Mouse (Mus musculus) MEL (cell line): ENCODE data around the gene Rnf207. TPM values are rescaled to one million over a fixed set of nuclear protein-coding genes. Genes with fewer than 3 reads are reported as not detected.

Experiments
- DNase-seq: peaks from one replicate; pipeline ENCODE4 v3.0.0; 2011; ENCODE audit warnings: low read depth, low spot score
- H3K27ac ChIP-seq: 2 replicates; pipeline ENCODE4 v1.5.1; 2012; ENCODE audit warnings: low read depth, mild to moderate bottlenecking, control low read depth, low read length, moderate library complexity; ENCODE audit not compliant: control insufficient read depth
- H3K27me3 ChIP-seq, 2 experiments: fragments of 150-350 bp in 1 of 2; sonication (generic) in 1 of 2; 2 replicates each; pipeline ENCODE4 v1.6.1; 2012; ENCODE audit warnings: low read length in 2 of 2, mild to moderate bottlenecking in 2 of 2, improper control_type of control experiment in 1 of 2, moderate library complexity in 1 of 2; ENCODE audit not compliant: insufficient read depth in 2 of 2, control insufficient read depth in 1 of 2
- H3K36me3 ChIP-seq, 2 experiments: 2 replicates each; pipeline ENCODE4 v1.6.1; 2012 to 2014; ENCODE audit warnings: low read length in 2 of 2, improper control_type of control experiment in 1 of 2, inconsistent platforms in 1 of 2, mild to moderate bottlenecking in 1 of 2; ENCODE audit not compliant: insufficient read depth in 2 of 2, control insufficient read depth in 1 of 2
- H3K4me1 ChIP-seq, 2 experiments: fragments of 150-350 bp in 1 of 2; sonication (generic) in 1 of 2; 2 replicates each; pipeline ENCODE4 v1.6.1; 2012; ENCODE audit warnings: low read length in 2 of 2, improper control_type of control experiment in 1 of 2, mild to moderate bottlenecking in 1 of 2; ENCODE audit not compliant: insufficient read depth in 2 of 2, control insufficient read depth in 1 of 2
- H3K4me3 ChIP-seq, 2 experiments: fragments of 150-350 bp in 1 of 2; sonication (generic) in 1 of 2; 2 replicates each; pipeline ENCODE4 v1.5.1; 2012; ENCODE audit warnings: low read depth in 2 of 2, low read length in 2 of 2, mild to moderate bottlenecking in 2 of 2, moderate library complexity in 2 of 2, control low read depth in 1 of 2, improper control_type of control experiment in 1 of 2; ENCODE audit not compliant: control insufficient read depth in 1 of 2, insufficient read depth in 1 of 2
- H3K79me2 ChIP-seq: 2 replicates; pipeline ENCODE4 v1.6.1; 2012; ENCODE audit warnings: mild to moderate bottlenecking, low read length, moderate library complexity; ENCODE audit not compliant: control insufficient read depth, poor library complexity, insufficient read depth
- H3K9ac ChIP-seq: 2 replicates; pipeline ENCODE4 v1.6.1; 2012; ENCODE audit warnings: low read depth, mild to moderate bottlenecking, control low read depth, low read length, moderate library complexity; ENCODE audit not compliant: control insufficient read depth, poor library complexity, severe bottlenecking
- H3K9me3 ChIP-seq: fragments of 150-350 bp; sonication (generic); replicated peaks from 2 replicates; pipeline ENCODE4 v1.6.1; 2012; ENCODE audit warnings: mild to moderate bottlenecking, low read length, improper control_type of control experiment, moderate library complexity; ENCODE audit not compliant: insufficient read depth
- CTCF ChIP-seq, 3 experiments: IDR thresholded peaks in 2 of 3; conservative IDR thresholded peaks in 1 of 3; 2 replicates each; pipeline ENCODE4 v1.5.1; 2011 to 2012; ENCODE audit warnings: low read length in 3 of 3, low read depth in 2 of 3, mild to moderate bottlenecking in 2 of 3, improper control_type of control experiment in 1 of 3, inconsistent platforms in 1 of 3, mixed read lengths in 1 of 3, moderate library complexity in 1 of 3; ENCODE audit not compliant: control insufficient read depth in 1 of 3, insufficient read depth in 1 of 3, poor library complexity in 1 of 3, severe bottlenecking in 1 of 3
- E2F4 ChIP-seq: IDR thresholded peaks from 2 replicates; pipeline ENCODE4 v1.6.1; 2011; ENCODE audit warnings: low read depth, low read length, improper control_type of control experiment, borderline replicate concordance
- GABPA ChIP-seq: IDR thresholded peaks from 2 replicates; pipeline ENCODE4 v1.6.1; 2012; ENCODE audit warnings: low read depth, mild to moderate bottlenecking, inconsistent platforms, low read length, improper control_type of control experiment, moderate library complexity
- HCFC1 ChIP-seq: IDR thresholded peaks from 2 replicates; pipeline ENCODE4 v1.6.1; 2012; ENCODE audit warnings: low read depth, mild to moderate bottlenecking, inconsistent platforms, low read length, improper control_type of control experiment, moderate library complexity
- MEF2A ChIP-seq: IDR thresholded peaks from 2 replicates; pipeline ENCODE4 v1.6.1; 2014; ENCODE audit warnings: low read depth, mild to moderate bottlenecking, inconsistent platforms, low read length, improper control_type of control experiment; ENCODE audit not compliant: poor library complexity, insufficient replicate concordance, severe bottlenecking; ENCODE audit errors: extremely low read depth
- MXI1 ChIP-seq: IDR thresholded peaks from 2 replicates; pipeline ENCODE4 v1.6.1; 2011; ENCODE audit warnings: mild to moderate bottlenecking, low read depth, low read length, improper control_type of control experiment
- NELFE ChIP-seq: IDR thresholded peaks from 2 replicates; pipeline ENCODE4 v1.6.1; 2011; ENCODE audit warnings: low read depth, low read length, improper control_type of control experiment
- NRF1 ChIP-seq: IDR thresholded peaks from 2 replicates; pipeline ENCODE4 v1.6.1; 2014; ENCODE audit warnings: low read depth, mild to moderate bottlenecking, inconsistent platforms, low read length, improper control_type of control experiment, moderate library complexity; ENCODE audit not compliant: poor library complexity, insufficient read depth, severe bottlenecking
- POLR2A ChIP-seq, 2 experiments: IDR thresholded peaks; 2 replicates each; pipeline ENCODE4 v1.6.1; 2011 to 2012; ENCODE audit warnings: low read length in 2 of 2, mild to moderate bottlenecking in 2 of 2, control low read depth in 1 of 2, improper control_type of control experiment in 1 of 2, low read depth in 1 of 2, moderate library complexity in 1 of 2; ENCODE audit not compliant: control insufficient read depth in 1 of 2, insufficient read depth in 1 of 2, poor library complexity in 1 of 2
- POLR2AphosphoS5 ChIP-seq: IDR thresholded peaks from 2 replicates; pipeline ENCODE4 v1.6.1; 2012; ENCODE audit warnings: low read depth, borderline replicate concordance, mild to moderate bottlenecking, inconsistent platforms, low read length, moderate library complexity, mixed read lengths
- RCOR1 ChIP-seq: IDR thresholded peaks from 2 replicates; pipeline ENCODE4 v1.6.1; 2012; ENCODE audit warnings: low read depth, mild to moderate bottlenecking, inconsistent platforms, low read length, improper control_type of control experiment
- SIN3A ChIP-seq: IDR thresholded peaks from 2 replicates; pipeline ENCODE4 v1.6.1; 2012; ENCODE audit warnings: low read length, improper control_type of control experiment, inconsistent platforms
- SMC3 ChIP-seq: IDR thresholded peaks from 2 replicates; pipeline ENCODE4 v1.6.1; 2011; ENCODE audit warnings: low read depth, low read length, improper control_type of control experiment
- UBTF ChIP-seq: IDR thresholded peaks from 2 replicates; pipeline ENCODE4 v1.6.1; 2012; ENCODE audit warnings: low read depth, mild to moderate bottlenecking, inconsistent platforms, low read length, improper control_type of control experiment, moderate library complexity, borderline replicate concordance; ENCODE audit not compliant: insufficient read depth
- USF1 ChIP-seq: IDR thresholded peaks from 2 replicates; pipeline ENCODE4 v1.6.1; 2014; ENCODE audit warnings: low read depth, mild to moderate bottlenecking, inconsistent platforms, low read length, improper control_type of control experiment, moderate library complexity
- ZNF384 ChIP-seq: IDR thresholded peaks from 2 replicates; pipeline ENCODE4 v1.6.1; 2012; ENCODE audit warnings: low read depth, mild to moderate bottlenecking, inconsistent platforms, low read length, improper control_type of control experiment
- polyA plus RNA-seq, 2 experiments: library from polyadenylated mRNA; stranded (reverse) in 1 of 2; unstranded in 1 of 2; fragments of >175 nt in 1 of 2; fragments of >200 nt in 1 of 2; gene quantifications; 2 replicates each; pipeline versions ENCODE4 v1.2.1 to v1.2.4; 2012; ENCODE audit warnings: low replicate concordance in 2 of 2, low read depth in 1 of 2; ENCODE audit not compliant: insufficient read length in 2 of 2, insufficient read depth in 1 of 2, missing spikeins in 1 of 2
- total RNA-seq: library from RNA; depleted of rRNA; stranded (reverse); fragments of 300-350 nt; gene quantifications from 2 replicates; pipeline ENCODE4 v1.2.3, GENCODE M21; 2012

The Rnf207 gene
- total and polyA plus RNA-seq, 3 experiments, result 0.36 TPM; not detected in 2

GRCm38 (mm10) chr4:152273191-152273590 is 45.6 kb downstream of the Rnf207 start:
- no peak overlapping the region for H3K27ac ChIP-seq
- no peaks in the 10 kb centered on the region for H3K27me3 ChIP-seq
- H3K36me3 ChIP-seq, result no peaks in the 10 kb centered on the region
- H3K9ac ChIP-seq, result no peak overlapping the region
- no peak overlapping the region for H3K4me3 ChIP-seq
- no peaks in the 10 kb centered on the region for H3K9me3 ChIP-seq
- no peaks in the 10 kb centered on the region for H3K79me2 ChIP-seq
- TF ChIP-seq SMC3, result no peak
- no peak for TF ChIP-seq POLR2AphosphoS5
- no peak for TF ChIP-seq MXI1
- no peak for TF ChIP-seq ZNF384
- TF ChIP-seq POLR2A (IDR thresholded peaks at IDR 0.05; ENCODE audit: control insufficient read depth in 1 of 2, insufficient read depth in 1 of 2, low read depth in 1 of 2, low read length in 2 of 2, poor library complexity in 1 of 2), result no peak
- TF ChIP-seq SIN3A, result no peak
- no peak for TF ChIP-seq MEF2A
- TF ChIP-seq NRF1, result no peak
- no peak for TF ChIP-seq E2F4
- TF ChIP-seq HCFC1, result no peak
- no peak for TF ChIP-seq GABPA
- TF ChIP-seq NELFE, result no peak
- TF ChIP-seq CTCF (IDR thresholded peaks at IDR 0.05 in 2 of 3, conservative IDR thresholded peaks at IDR 0.05 in 1 of 3; ENCODE audit: control insufficient read depth in 1 of 3, insufficient read depth in 1 of 3, low read depth in 2 of 3, low read length in 3 of 3, poor library complexity in 1 of 3, severe bottlenecking in 1 of 3), result no peak
- no peak for TF ChIP-seq USF1
- no peak for TF ChIP-seq UBTF
- no peak for DNase-seq
- no peaks in the 10 kb centered on the region for H3K4me1 ChIP-seq

GRCm38 (mm10) chr4:152272449-152273049 is 46.2 kb downstream of the Rnf207 start:
- no peaks in the 10 kb centered on the region for H3K27me3 ChIP-seq
- H3K79me2 ChIP-seq, result no peaks in the 10 kb centered on the region
- no peak overlapping the region for H3K4me3 ChIP-seq
- no peak overlapping the region for H3K9ac ChIP-seq
- no peaks in the 10 kb centered on the region for H3K4me1 ChIP-seq
- no peaks in the 10 kb centered on the region for H3K36me3 ChIP-seq
- no peaks in the 10 kb centered on the region for H3K9me3 ChIP-seq
- H3K27ac ChIP-seq, result no peak overlapping the region
- no peak for DNase-seq
- TF ChIP-seq POLR2A (IDR thresholded peaks at IDR 0.05; ENCODE audit: control insufficient read depth in 1 of 2, insufficient read depth in 1 of 2, low read depth in 1 of 2, low read length in 2 of 2, poor library complexity in 1 of 2), result 0 out of 4 replicates have a peak, but pooled peaks of 1 of the 2 experiments have one; percentile 14
- peak in 1 of 3 experiments; percentile 18; a peak in 1 of 6 replicates for TF ChIP-seq CTCF (IDR thresholded peaks at IDR 0.05 in 2 of 3, conservative IDR thresholded peaks at IDR 0.05 in 1 of 3; ENCODE audit: control insufficient read depth in 1 of 3, insufficient read depth in 1 of 3, low read depth in 2 of 3, low read length in 3 of 3, poor library complexity in 1 of 3, severe bottlenecking in 1 of 3)
- no peak for TF ChIP-seq RCOR1
